Mouse (Mus musculus) granulocyte monocyte progenitor cell, adult 5-6 weeks (primary cell): ENCODE measurements at regions not wholly inside any gene's neighbourhood (a gene's known extent, or its start where the extent isn't known, plus 50 kb on each side); places are given as distances from the start of the nearest gene placed in this dataset.
"Not testable (repeated sequence)": the region's sequence is repeated elsewhere in the genome, so short reads cannot be mapped to it uniquely, and the experiment has no call there.

Experiments used
- ATAC-seq: replicated peaks from 2 replicates; pipeline ENCODE4 v1.8.0; 2016; ENCODE audit warnings: mild to moderate bottlenecking, moderate TSS enrichment, inconsistent platforms; ENCODE audit not compliant: poor library complexity, severe bottlenecking

GRCm38 (mm10) chr1:88752332-88752731, 50.3 kb upstream of the Arl4c start:
- no peak for ATAC-seq

GRCm38 (mm10) chr1:88756658-88757057, 54.6 kb upstream of the Arl4c start:
- peak; percentile 70 for ATAC-seq

GRCm38 (mm10) chr1:88757162-88757561, 55.1 kb upstream of the Arl4c start:
- ATAC-seq = no peak

GRCm38 (mm10) chr1:88757746-88758145, 55.7 kb upstream of the Arl4c start:
- ATAC-seq = no peak

- ATAC-seq = no peak
Measured at GRCm38 (mm10) chr1:88760643-88761042, 58.6 kb upstream of the Arl4c start.

- ATAC-seq = no peak
Measured at GRCm38 (mm10) chr1:88761121-88761520, 59.1 kb upstream of the Arl4c start.

GRCm38 (mm10) chr1:88763725-88764364, 61.8 kb upstream of the Arl4c start:
- ATAC-seq = peak; percentile 37; the same call in 1 of the 2 replicates

- ATAC-seq = no peak
Measured at GRCm38 (mm10) chr1:88764478-88764877, 62.5 kb upstream of the Arl4c start.

- ATAC-seq = no peak
Measured at GRCm38 (mm10) chr1:88777009-88777408, 75.0 kb upstream of the Arl4c start.

- no peak for ATAC-seq
Measured at GRCm38 (mm10) chr1:88780262-88780661, 78.2 kb upstream of the Arl4c start.

GRCm38 (mm10) chr1:88783083-88783482, 81.1 kb upstream of the Arl4c start:
- no peak for ATAC-seq

- ATAC-seq = no peak
Measured at GRCm38 (mm10) chr1:88784866-88785620, 83.0 kb upstream of the Arl4c start.

- no peak for ATAC-seq
Measured at GRCm38 (mm10) chr1:88786066-88786465, 84.0 kb upstream of the Arl4c start.

- ATAC-seq = no peak
Measured at GRCm38 (mm10) chr1:88790674-88791073, 88.7 kb upstream of the Arl4c start.

- ATAC-seq = no peak
Measured at GRCm38 (mm10) chr1:88794926-88795325, 92.9 kb upstream of the Arl4c start.

- ATAC-seq = no peak
Measured at GRCm38 (mm10) chr1:88798473-88798872, 96.5 kb upstream of the Arl4c start.

- no peak for ATAC-seq
Measured at GRCm38 (mm10) chr1:88798874-88799273, 96.9 kb upstream of the Arl4c start.

GRCm38 (mm10) chr1:88799343-88799742, 97.3 kb upstream of the Arl4c start:
- ATAC-seq = no peak

GRCm38 (mm10) chr1:88799789-88800188, 97.8 kb upstream of the Arl4c start:
- no peak for ATAC-seq

GRCm38 (mm10) chr1:88800411-88800810, 98.4 kb upstream of the Arl4c start:
- no peak for ATAC-seq

- not testable (repeated sequence) for ATAC-seq
Measured at GRCm38 (mm10) chr1:88801151-88801550, 99.1 kb upstream of the Arl4c start.

- ATAC-seq = no peak
Measured at GRCm38 (mm10) chr1:88806960-88807359, 104.9 kb upstream of the Arl4c start.
